Mouse (Mus musculus): ENCODE data around the gene Pitpnm1.
"Not testable (repeated sequence)": the region's sequence is repeated elsewhere in the genome, so short reads cannot be mapped to it uniquely, and the experiment has no call there.

Gene Pitpnm1

DNA sequence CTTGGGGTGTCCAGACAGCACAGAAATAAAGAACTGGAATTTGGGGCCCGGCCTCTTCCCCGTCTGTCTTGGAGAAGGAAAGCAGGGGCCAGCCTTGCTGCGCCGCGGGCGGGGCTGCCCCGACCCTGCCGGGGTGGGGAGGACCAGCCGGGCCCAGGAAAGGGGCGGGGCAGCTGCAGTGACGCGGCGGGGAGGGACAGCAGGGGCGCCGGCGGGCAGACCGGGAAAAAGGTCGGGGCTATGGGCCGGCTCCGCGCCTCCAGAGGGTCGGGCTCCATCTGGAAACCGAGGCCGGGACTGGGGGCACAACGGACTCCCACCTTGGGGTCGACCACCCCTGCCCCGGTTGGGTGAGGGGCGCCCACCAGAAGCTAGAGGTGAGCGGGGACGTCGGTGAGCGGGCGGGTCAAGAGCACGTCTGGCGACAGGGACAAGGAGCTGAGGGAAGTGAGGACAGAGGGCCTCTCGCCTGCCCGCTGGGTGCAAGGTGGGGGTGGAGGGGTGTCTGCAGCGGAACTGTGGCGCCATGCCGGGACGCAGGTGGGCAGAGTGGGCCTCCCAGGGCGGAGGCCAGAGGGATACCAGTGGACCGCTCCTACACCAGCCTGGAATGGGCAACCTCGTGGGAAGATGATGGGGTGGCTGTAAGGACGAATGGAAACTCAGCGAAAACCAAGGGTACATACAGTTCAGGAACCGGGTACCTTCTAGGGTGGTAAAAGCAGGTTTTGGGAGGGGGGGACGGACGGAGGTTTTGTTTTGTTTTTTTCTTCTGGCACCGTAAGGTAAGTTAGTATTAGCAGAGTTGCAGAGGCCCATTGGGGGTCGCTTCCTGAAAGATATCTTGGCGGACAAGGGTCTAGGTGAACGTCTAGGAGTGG lies at the start of gene Pitpnm1:
Gene Pitpnm1 (plus strand): TSS at position 162 of the 881 bp plus-strand sequence.
- in situ Hi-C loops (cut with MboI; ENCODE audit: unreplicated experiment in 2 of 2) = loop anchor here (5.0 to 25.0 kb wide), 3 partner anchors 43 to 337 kb away; partner anchors contain the start of genes Gstp3 (in 1 of the 2) and Rhod (in 1 of the 2)

DNA sequence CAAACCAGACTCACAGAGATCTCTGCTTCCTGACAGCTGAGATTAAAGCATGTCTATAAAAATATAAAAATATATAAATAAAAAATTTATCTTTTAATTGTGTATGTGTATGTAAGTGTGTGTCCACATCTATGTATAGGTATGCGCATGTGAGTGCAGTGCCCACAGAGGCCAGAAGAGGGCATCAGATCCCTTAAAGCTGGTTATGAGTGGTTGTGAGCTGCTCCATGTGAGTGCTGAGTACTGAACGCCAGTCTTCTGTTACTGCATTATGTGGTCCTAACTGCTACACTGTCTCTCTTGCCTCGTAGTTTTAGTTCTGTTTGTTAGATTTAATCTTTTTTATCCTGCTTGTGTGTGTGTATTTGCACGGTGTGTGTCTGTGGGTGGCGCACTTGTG lies 48.8 kb upstream of the Pitpnm1 start:
- in situ Hi-C loops (cut with MboI; ENCODE audit: unreplicated experiment in 2 of 2) = loop anchor here (5.0 kb wide), 3 partner anchors 34 to 151 kb away; partner anchors contain the start of gene Rad9a (in 2 of the 2)

DNA sequence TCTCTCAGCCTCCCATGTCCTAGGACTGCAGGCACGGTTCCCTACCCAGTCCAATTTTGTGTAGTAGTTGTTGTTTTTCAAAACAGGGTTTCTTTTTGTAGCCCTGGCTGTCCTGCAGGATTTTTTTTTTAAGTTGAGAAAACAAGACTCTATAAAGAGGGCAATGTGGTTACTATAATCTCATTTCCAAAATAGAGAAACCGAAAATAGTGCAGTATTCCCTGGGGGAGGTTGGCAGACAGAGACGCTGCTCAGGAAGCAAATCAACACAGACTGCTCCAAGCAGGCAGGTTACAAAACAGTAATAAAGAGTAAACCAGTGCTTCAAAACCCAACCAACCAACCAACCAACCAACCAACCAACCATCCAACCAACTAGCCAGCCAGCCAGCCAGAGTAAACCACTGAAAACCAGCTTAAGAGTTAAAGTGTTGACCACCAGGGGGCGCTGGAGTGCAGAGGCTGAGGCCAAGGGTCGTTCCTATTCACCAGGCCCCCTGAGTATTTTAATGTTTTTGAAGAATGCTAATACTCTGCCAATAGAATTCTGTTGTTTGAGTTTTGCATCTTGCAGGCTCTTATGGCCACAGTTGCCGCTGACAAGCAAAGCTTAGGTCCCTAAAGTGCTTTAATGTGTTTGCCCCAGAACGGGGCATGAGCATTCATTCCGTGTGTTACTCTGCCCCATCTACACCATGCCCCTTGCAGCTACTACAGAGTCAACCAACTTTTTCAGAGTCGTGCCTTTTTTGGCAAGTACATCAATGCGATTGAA lies 47.9 kb upstream of the Pitpnm1 start:
- in situ Hi-C loops (cut with MboI; ENCODE audit: unreplicated experiment in 2 of 2) = loop anchor here (5.0 kb wide), 3 partner anchors 35 to 150 kb away; partner anchors contain the start of gene Rad9a (in 2 of the 2)

DNA sequence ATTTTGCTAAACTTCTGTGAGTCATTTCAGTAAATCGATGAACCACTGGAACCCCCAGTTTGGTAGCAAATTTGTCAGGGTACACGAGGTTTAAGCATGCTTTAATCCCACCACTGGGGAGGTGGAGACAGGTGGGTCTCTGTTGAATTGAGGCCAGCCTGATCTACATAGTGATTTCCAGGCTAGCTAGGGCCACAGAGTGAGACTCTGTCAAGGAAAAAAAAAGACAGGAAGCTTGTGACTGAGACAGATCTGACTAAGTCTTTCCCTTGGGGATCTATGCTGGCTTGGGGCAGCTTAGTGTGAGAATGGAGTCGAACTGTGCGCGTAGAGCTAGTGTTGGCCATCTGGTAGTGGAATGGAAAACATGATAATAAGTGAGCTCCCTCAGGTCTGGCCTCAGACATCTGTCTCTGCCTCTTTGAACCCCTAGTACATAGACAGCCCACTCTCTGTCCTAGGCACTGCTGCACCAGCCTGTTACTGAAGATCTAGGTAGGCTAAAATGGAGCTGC lies 47.2 kb upstream of the Pitpnm1 start:
- in situ Hi-C loops (cut with MboI; ENCODE audit: unreplicated experiment in 2 of 2) = loop anchor here (5.0 kb wide), 3 partner anchors 35 to 150 kb away; partner anchors contain the start of gene Rad9a (in 2 of the 2)

DNA sequence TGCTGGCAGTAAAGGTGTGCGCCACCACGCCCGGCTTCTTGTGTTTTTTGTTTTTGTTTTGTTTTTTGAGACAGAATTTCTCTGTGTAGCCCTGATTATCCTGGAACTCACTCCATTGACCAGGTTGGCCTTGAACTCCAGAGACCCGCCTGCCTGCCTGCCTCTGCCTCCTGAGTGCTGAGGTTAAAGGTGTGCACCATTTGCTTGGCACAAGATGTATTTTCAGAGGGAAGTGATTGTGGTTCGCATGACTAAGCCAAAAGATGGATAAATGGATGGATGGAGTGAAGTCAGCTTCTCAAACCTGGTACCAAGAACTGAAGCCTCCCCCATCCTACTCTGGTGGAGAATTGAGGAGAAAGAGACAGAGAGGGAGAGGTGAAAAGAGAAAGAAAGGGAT lies 45.2 kb upstream of the Pitpnm1 start:
- in situ Hi-C loops (cut with MboI; ENCODE audit: unreplicated experiment in 2 of 2) = loop anchor here (5.0 kb wide), 4 partner anchors 37 to 148 kb away; partner anchors contain the start of genes Rad9a (in 2 of the 2), Cdk2ap2 (in 1 of the 2) and Pitpnm1 (in 1 of the 2)

DNA sequence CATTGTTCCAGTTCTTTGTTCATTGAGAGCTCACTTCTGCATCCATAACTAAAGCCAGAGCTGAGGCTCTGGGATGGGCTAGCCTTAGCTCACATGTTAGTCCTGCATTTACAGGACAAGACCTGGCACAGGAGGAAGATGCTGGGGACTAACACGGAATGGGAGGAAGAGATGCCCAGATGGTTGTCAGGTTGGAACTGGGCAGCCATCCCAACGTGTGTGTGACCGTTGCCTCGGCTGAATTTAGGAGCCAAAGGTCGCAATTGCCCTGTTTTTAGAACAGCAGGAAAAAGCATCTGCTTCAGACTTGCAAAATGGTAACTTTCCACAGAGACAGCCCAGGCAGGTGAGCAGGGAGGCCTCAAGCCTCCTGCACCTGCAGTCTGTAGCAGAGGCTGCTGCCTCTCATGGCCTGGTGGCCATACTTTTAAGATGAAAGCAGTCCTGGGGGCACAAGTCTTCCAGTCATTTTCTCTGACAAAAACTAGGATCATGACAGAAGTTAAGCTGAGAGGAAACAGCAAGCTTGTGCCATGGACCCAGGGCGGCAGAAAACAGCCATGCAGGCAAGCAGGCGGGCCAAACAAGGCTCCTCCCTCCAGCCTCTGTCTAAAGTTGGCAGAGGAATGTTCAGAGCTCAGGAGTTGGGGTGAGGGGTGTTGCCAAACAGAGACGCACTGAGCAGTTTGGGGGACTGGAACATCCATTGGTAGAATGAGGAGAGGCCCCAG lies 44.4 kb upstream of the Pitpnm1 start:
- in situ Hi-C loops (cut with MboI; ENCODE audit: unreplicated experiment in 2 of 2) = loop anchor here in 1 of 2 experiments (5.0 kb wide), 1 partner anchor 42 kb away; the partner anchor contains the start of genes Cdk2ap2 and Pitpnm1

DNA sequence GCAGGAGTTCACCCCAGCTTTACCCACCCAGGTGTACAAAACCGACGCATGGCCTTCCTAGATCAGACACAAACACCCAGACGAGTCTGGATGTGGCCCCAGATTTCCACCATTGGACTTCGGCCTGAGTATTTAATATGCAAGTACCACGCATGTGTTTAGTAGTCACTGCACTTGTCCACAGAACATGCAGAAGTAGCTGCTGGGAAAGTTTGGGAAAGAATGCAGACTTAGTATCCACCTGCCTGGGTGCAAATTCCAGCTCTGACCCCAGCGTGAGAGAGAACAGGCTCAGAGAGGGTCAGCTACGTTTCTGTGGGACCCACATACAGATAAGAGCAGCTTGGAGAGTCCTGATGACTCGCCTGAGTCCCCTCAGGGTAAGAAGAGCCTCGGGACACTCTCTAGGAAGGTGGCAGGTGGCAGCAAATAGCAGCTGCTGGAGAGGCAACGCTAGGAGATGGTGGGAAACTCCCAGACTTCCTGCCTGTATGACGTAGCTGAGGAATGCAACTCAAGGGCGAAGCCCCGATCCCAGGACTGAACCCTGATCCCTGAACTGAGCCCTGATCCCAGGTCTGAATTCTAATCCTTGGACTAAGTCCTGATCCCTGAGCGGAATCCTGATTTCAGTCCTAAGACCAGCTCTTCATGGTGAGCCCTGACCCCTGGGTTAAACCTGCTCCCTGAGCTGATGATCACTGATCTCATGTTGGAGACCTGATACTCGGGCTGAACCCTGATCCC lies 43.7 kb upstream of the Pitpnm1 start:
- in situ Hi-C loops (cut with MboI; ENCODE audit: unreplicated experiment in 2 of 2) = loop anchor here in 1 of 2 experiments (5.0 kb wide), 1 partner anchor 41 kb away; the partner anchor contains the start of genes Cdk2ap2 and Pitpnm1

DNA sequence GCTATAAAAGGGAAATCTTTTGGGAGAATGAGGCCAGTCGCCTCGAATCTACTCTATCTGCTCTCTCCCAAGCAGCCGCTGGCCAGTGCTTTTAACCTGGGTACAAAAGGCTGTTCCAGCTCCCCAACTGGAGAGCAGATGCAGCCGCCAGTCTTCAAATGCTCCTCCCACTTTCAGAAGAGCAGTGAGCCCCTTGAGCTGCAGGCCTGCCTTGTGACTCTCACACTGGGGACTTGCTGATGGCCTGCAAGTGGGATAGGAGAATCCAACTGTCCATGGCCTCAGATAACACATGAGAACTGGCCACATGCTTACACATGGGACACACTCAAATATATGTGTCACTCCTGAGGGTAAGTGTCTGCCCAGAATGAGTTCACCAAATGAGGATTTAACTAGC lies 43.1 kb upstream of the Pitpnm1 start:
- in situ Hi-C loops (cut with MboI; ENCODE audit: unreplicated experiment in 2 of 2) = loop anchor here in 1 of 2 experiments (5.0 kb wide), 1 partner anchor 41 kb away; the partner anchor contains the start of genes Cdk2ap2 and Pitpnm1

DNA sequence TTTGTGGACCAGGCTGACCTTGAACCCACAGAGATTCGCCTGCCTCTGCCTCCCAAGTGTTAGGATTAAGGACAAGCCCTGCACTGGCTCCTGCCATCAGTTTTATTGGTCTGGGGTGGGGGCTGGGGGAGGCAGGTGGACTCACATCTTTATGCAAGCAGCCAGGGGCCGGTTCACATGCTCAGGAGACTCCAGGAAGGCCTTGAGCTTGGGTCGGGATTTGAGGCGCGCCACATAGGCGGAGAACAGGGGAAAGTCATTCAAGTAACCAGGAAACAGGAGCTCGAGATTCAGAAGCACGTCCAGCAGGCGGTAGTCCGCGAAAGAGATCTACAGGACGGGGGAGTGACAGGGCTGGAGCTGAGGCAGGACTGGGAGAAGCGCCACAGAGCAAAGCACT lies 42.4 kb upstream of the Pitpnm1 start:
- in situ Hi-C loops (cut with MboI; ENCODE audit: unreplicated experiment in 2 of 2) = loop anchor here in 1 of 2 experiments (5.0 kb wide), 1 partner anchor 40 kb away; the partner anchor contains the start of genes Cdk2ap2 and Pitpnm1

DNA sequence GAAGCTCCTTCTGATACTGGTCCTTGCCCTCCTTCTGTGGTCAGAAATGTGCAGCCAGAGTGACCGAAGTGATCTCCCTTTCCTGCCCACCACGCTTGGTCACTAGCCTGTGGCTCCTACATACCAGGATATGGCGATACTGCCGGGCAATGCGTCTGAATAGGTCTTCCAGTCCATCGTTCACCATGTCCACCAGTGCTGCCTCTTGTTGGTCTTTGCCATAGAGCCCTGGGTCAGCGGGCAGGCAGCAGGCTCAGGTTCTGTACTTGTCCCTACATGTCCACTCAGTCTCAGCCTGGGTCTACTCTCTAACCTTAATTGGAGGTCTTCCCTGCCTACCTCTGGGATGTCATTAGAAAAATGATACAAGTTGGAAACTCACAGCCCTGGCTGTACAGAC lies 41.8 kb upstream of the Pitpnm1 start:
- in situ Hi-C loops (cut with MboI; ENCODE audit: unreplicated experiment in 2 of 2) = loop anchor here in 1 of 2 experiments (5.0 kb wide), 1 partner anchor 39 kb away; the partner anchor contains the start of genes Cdk2ap2 and Pitpnm1

DNA sequence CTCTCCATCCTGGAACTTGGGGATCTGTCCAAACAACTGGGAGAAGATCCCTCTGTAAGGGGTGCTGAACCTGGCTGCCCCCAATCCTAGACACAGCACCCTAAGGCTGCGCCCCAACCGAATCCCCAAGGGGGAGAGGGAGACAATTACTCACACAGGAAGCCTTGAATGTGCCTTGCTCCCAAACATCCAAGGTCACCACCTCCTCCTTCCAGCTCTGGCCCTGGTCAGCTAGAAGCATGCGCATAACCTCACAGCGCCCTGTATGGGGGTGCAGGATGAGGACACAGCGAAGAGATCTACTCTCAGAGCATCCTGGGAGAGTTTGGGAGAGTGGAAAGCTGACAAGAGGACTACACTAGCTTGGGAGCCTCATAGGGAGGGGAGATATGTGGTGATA lies 41.2 kb upstream of the Pitpnm1 start:
- in situ Hi-C loops (cut with MboI; ENCODE audit: unreplicated experiment in 2 of 2) = loop anchor here in 1 of 2 experiments (5.0 kb wide), 1 partner anchor 39 kb away; the partner anchor contains the start of genes Cdk2ap2 and Pitpnm1

DNA sequence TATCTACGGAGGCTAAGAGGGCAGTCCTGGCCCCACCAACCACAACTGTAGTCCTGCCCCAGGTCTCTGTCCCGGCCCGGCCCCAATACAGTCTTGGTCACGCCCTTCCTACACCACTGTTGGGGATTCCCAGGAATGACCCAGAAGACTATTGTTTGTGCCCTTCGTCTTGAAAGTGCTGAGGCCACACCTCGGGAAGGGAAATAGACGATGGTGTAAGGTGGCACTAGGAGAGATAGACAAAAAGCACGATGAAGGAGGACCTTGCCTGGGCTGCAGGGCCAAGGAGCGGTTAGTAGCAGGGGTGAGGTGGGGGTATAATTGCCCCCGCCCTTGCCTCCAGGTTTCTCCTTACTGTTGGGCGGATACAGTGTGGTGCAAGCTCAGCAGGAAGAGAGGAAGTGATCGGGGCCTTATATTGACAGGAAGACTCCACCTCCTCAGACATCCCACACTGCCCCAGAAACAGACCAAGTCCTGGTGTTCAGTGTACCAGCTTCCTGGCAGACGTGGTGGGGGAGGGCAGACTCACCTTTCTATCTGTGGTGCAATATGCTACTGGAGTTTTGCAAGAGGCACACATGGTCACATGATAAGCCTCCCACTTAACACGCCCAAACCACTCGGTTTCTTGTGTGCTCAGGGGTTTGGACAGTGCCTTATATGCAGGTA lies 40.6 kb upstream of the Pitpnm1 start, which contains the start of gene Gstp3:
Gene Gstp3 (minus strand): TSS at position 501 of the 672 bp plus-strand sequence.
- in situ Hi-C loops (cut with MboI; ENCODE audit: unreplicated experiment in 2 of 2) = loop anchor here in 1 of 2 experiments (5.0 kb wide), 1 partner anchor 38 kb away; the partner anchor contains the start of genes Cdk2ap2 and Pitpnm1

DNA sequence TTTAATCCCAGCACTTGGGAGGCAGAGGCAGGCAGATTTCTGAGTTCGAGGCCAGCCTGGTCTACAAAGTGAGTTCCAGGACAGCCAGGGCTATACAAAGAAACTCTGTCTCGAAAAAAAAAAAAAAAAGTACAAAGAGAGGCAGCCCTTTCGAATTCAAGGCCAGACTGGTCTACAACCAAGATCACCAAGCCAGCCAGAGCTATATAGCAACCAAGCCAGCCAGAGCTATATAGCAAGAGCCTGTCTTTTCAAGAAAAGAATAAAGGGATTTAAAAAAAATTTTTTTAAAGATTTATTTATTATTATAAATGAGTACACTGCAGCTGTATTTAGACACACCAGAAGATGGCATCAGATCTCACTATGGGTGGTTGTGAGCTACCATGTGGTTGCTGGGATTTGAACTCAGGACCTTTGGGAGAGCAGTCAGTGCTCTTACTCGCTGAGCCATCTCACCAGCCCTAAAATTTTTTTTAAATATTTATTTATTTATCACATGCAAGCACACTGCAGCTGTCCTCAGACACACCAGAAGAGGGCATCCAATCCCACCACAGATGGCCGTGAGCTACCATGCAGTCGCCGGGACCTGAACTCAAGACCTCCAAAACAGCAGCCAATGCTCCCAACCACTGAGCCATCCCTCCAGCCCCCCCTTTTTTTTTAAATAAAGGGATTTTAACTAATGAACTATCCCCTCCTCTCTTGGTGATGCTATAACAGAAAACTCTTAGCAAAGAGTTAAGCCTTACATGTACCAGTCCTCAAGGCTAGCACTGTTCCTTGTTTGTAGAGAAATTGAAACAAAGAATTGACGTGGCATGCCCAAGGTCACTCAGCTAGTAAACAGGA lies 39.5 kb upstream of the Pitpnm1 start:
- in situ Hi-C loops (cut with MboI; ENCODE audit: unreplicated experiment in 2 of 2) = not testable (repeated sequence)

DNA sequence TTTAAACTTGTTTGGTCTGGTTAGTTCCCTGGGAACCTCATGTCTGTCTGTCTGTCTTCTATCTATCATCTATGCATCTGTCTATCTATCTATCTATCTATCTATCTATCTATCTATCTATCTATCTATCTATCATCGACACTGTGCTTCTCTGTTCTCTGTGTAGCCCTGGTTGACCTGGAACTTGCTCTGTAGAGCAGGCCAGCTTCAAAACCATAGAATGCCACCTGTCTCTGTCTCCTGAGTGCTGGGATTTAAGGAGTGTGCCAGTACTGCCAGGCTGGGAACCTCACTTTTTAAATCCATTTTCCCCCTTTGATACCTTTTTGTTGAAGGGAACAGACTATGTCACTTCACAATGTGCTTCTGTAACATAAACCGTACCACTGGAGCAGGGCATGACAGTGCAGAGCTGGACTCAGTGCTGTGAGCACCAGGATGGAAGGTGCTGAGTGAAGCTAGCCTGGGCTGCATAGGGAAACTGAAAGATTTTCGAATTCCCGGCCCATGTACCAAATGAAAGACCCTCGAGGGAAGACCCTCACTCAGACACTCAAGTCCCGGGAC lies 38.8 kb upstream of the Pitpnm1 start:
- in situ Hi-C loops (cut with MboI; ENCODE audit: unreplicated experiment in 2 of 2) = no loop called here

DNA sequence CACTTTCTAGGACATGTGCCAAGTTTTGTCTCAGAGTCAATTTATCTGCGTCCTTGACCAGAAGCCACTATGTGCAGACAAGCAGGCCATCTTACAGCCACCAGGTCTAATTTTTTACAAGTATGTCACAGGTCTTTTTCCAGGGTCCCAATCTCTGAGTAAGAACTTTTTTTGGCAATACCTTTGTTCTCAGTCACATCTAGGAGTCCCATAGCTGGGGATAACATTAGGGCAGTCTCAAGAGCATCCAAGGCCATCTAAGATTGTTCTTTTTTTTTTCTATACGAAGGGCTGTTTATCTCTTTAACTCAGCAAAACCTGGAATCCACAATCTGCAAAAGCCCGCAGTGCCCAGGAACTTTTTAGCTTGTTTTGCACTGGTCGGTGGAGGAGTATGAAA lies 36.4 kb upstream of the Pitpnm1 start:
- in situ Hi-C loops (cut with MboI; ENCODE audit: unreplicated experiment in 2 of 2) = not testable (repeated sequence)

DNA sequence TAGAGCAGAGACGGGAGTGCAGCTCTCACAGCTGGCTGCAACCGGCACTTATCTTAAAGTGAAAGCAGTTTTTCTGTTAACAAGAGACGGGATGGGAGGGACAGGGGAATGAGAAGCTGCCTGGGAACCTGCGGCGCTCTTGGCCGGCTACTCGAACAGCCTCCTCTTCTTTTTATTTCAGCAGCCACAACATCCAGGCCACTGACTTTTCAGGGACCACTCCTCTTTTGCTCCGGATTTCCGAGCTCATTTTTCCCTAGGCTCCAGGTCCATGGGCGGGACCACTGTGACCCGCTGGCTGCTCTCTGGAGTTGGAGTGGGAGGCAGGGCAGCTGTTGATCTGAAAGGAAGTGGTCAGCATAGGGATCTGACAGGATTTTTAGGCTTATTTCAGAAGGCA lies 35.3 kb upstream of the Pitpnm1 start:
- in situ Hi-C loops (cut with MboI; ENCODE audit: unreplicated experiment in 2 of 2) = not testable (repeated sequence)

DNA sequence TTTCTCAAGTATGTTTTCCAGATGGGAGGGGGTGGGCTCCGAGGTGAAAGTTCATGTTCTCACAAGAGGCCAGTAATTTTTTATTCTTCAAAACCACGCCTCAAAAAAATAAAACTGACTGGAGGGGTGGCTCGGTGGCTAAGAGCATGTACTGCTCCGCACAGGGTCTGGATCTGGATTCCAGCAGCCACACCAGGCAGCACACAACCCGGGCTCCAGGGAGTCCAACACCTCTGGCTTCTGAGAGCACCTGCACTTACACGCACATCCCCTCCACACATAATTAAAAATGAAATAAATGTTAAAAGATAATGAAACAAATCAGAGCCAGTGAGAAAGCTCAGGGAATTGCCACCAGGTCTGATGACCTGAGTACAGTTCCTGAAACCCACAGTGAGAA lies 33.5 kb upstream of the Pitpnm1 start:
- in situ Hi-C loops (cut with MboI; ENCODE audit: unreplicated experiment in 2 of 2) = no loop called here

All from v-Abl transformed pro-B cells (cell line).